Mouse (Mus musculus): ENCODE measurements around the gene Lbh.

Gene Lbh
- long read RNA-seq, experiment 1, partial matches to known transcripts, result 0 of 6 reads
- long read RNA-seq, experiment 1, other reads (novel, unspliced or antisense), result 4 of 6 reads
- long read RNA-seq, experiment 2, transcript Lbh-201 (3 exons, 3,069 nt), result major isoform, 5 of 8 reads
- long read RNA-seq, experiment 2, partial matches to known transcripts, result 0 of 8 reads
- long read RNA-seq, experiment 2, other reads (novel, unspliced or antisense), result 3 of 8 reads

DNA sequence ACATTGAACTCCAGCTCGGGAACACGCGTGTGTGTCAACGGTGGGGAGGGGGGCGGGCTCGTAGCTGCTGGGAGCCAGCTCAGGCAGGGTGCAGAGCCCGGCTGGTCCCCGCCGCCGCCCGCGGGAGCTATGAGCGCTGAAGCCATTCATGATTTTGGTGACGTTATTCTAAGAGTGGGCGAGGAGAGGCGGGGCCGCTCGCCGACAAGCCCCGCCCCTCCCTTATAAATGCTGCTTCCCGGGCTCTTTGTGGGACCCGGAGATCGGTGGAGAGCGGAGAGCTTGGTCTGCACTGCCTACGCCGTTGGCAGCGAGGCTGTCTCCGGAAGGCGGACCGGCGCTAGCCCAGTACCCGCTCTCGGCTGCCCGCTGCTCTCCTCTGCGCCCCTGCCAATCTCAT is at the start of gene Lbh:
Gene Lbh, plus strand, starts transcription at position 253 of the 400 bp plus-strand sequence.
- intact Hi-C loops (cut with DNase I), result loop anchor here (5.0 to 10.0 kb wide), 2 partner anchors 89 to 277 kb away; no protein-coding TSS in a partner anchor

- intact Hi-C loops (cut with DNase I), result no loop called here
Measured at GRCm38 (mm10) chr17:72878979-72879378, 39.1 kb upstream of the Lbh start.

- intact Hi-C loops (cut with DNase I), result no loop called here
Measured at GRCm38 (mm10) chr17:72880156-72880555, 37.9 kb upstream of the Lbh start.

- intact Hi-C loops (cut with DNase I), result no loop called here
Measured at GRCm38 (mm10) chr17:72881051-72881450, 37.1 kb upstream of the Lbh start.

GRCm38 (mm10) chr17:72881804-72882203 is 36.3 kb upstream of the Lbh start:
- intact Hi-C loops (cut with DNase I), result no loop called here

GRCm38 (mm10) chr17:72889556-72890397 is 28.3 kb upstream of the Lbh start:
- intact Hi-C loops (cut with DNase I), result loop anchor here (2.0 to 10.0 kb wide), 2 partner anchors 119 to 405 kb away; no protein-coding TSS in a partner anchor

DNA sequence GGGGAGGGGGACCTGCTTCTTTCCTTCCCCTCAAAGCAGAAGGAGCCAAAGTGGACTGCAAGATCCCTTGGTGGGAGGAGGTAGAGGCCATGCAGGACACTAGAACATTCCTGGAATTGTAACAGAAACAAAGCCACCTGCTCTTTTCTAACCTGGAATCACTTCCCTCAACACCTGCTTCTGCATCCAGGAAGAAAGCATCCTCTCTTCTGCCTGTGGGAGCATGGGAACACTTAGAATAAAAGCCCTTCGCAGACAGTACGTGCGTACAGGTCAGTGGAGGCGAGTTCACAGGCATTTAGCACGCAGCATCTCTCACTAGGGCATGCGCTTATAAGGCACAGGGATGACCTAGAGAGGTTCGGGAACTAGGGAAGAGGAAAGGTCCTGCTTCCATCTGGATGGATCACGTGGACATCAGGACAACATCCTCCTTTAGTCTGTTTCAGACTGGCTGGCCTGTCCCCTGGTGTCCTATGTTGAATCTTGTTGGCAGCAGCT is 27.7 kb upstream of the Lbh start:
- intact Hi-C loops (cut with DNase I), result loop anchor here (2.0 to 10.0 kb wide), 2 partner anchors 118 to 404 kb away; no protein-coding TSS in a partner anchor

DNA sequence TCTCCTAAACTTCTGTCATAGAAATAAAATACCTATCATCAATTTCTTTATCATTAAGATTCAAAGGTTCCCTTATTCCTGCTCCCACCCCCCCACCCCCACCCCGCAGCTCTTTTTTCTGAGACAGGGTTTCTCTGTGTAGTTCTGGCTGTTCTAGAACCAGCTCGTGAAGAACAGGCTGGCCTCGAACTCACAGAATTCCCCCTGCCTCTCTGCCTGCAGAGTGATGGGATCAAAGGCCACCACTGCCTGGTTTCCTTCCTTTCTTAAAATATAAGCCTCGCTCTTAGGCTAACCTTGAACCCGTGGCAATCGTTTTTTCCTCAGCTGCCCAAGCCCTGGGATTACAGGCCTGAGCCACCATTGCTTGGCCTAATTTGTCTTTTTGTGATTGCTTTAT is 26.5 kb upstream of the Lbh start:
- intact Hi-C loops (cut with DNase I), result loop anchor here (2.0 to 10.0 kb wide), 2 partner anchors 117 to 403 kb away; no protein-coding TSS in a partner anchor

DNA sequence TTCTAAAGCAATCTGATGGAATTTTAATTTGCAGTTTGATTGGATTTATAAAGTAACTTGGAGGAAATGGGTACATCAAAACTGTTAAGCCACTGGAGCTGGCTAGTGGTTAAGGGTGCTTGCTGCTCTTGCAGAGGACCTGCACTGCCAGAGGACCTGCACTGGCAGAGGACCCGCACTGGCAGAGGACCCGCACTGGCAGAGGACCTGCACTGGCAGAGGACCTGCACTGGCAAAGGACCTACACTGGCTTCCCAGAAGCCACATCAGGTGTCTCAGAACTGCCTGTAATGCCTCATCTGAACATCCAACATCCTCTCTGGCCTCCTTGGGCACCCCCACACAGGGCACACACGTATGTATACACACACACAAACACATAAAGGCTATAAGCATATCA is 22.6 kb upstream of the Lbh start:
- intact Hi-C loops (cut with DNase I), result loop anchor here (10.0 kb wide), 1 partner anchor 399 kb away; no protein-coding TSS in a partner anchor

DNA sequence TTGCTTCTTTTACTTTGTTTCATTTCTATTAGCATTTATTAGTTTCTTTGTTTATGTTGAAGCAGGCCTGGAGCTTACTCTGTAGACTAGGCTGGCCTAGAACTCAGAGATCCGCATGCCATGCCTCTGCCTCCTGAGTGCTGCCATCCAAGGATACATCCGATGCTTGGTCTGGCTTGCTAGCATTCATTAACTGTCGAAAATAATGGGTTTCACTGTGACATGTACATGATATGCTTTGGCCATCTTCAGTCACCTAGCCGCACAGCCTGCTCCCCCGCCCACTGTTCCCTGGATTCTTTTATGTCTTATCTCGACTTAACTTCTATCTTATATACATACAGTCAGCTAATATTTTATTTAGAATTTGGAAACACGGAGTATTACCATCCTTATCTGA is 21.0 kb upstream of the Lbh start:
- intact Hi-C loops (cut with DNase I), result loop anchor here (10.0 kb wide), 1 partner anchor 398 kb away; no protein-coding TSS in a partner anchor

- intact Hi-C loops (cut with DNase I), result loop anchor here (10.0 kb wide), 1 partner anchor 397 kb away; no protein-coding TSS in a partner anchor
Measured at GRCm38 (mm10) chr17:72897961-72898360, 20.1 kb upstream of the Lbh start.

- intact Hi-C loops (cut with DNase I), result loop anchor here (10.0 kb wide), 1 partner anchor 396 kb away; no protein-coding TSS in a partner anchor
Measured at GRCm38 (mm10) chr17:72898775-72899174, 19.3 kb upstream of the Lbh start.

DNA sequence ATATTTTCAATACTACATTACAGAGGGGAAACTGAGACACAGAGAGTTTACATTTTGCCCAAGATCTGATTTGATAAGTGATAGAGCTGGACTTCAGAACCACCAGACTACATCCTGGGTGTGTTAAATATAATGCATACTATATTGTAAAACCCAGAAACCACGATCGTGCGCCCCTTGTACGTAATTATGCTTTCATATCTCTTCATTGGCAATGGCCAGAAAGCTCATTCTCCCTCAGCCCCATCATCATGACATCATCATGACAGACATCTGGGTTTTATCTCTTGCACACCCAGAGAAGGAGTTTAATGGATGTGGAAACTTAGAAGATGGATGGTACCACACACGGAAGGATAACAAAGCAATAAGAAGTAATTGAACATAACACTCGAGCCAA is 17.1 kb upstream of the Lbh start:
- intact Hi-C loops (cut with DNase I), result no loop called here

DNA sequence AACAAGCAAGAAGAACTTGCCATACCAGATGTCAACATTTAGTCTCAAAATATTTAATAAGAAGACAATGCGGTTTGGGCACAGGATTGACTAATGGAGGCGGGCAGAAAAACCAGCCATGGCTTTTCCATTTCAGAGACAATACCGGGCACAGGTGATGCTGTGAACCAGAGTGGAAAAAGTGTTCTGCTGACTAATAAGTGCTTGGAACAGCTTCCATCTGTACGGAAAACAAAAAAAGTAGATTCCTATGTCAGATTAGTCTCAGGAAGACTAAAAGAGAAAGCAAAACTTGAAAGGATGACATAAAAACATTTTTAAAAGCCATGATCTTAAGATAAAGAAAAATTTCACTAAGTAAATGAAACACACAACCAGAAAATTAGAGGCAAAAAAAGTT is 16.4 kb upstream of the Lbh start:
- intact Hi-C loops (cut with DNase I), result no loop called here

- intact Hi-C loops (cut with DNase I), result no loop called here
Measured at GRCm38 (mm10) chr17:72903321-72903720, 14.8 kb upstream of the Lbh start.

DNA sequence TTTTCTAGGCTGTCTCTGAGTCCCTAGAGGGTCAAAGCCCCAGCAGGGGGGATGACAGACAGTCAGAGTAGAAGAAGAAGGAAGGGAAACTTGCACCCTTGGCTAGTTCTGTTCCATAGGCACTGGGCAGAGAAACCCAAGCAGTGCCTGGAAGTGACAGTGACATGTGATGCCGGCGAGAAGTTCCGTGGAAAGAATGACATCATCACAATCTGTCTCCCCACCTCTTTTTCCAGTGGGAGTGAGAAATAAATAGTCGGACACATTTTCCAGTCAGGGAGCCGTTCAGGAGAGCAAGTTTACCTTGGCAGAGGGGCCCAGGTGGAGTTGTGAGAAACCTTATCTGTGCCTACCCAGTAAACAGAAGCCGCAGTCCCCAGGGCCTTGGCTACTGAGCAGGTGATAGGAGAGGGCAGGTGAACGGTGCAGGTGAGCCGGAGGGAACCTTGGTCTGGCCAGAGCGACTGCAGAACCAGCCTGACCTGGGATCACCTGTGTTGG is 14.1 kb upstream of the Lbh start:
- intact Hi-C loops (cut with DNase I), result no loop called here

- intact Hi-C loops (cut with DNase I), result no loop called here
Measured at GRCm38 (mm10) chr17:72904873-72905272, 13.2 kb upstream of the Lbh start.

- intact Hi-C loops (cut with DNase I), result no loop called here
Measured at GRCm38 (mm10) chr17:72906231-72906896, 11.7 kb upstream of the Lbh start.

GRCm38 (mm10) chr17:72907211-72907610 is 10.9 kb upstream of the Lbh start:
- intact Hi-C loops (cut with DNase I), result no loop called here

DNA sequence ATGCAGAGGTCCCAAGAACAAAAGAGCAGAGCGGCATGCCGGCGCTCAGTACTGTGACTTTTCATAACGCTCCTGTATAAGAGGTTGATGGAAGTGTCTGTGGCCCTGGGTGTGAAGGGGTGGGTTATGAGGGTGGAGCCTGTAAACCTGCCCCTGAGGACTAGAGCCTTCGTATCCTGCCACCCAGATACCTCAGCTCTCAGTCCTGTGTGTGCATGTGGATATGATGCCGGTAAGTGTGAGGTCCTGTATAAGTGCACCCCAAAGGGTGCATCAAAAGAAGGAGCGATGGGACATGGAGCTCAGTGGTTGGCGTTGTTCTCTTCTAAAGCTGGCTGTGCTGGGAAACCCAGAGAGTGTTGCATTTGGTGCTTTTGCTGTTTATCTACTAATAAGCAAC is 10.3 kb upstream of the Lbh start:
- intact Hi-C loops (cut with DNase I), result no loop called here

- intact Hi-C loops (cut with DNase I), result no loop called here
Measured at GRCm38 (mm10) chr17:72908561-72908960, 9.5 kb upstream of the Lbh start.

Measured in adrenal gland (tissue).